Mouse (Mus musculus): ENCODE results near the gene Uba7. TPM values are rescaled to one million over a fixed set of nuclear protein-coding genes. Genes with fewer than 3 reads are reported as not detected.
A peak's percentile ranks its signal among the peaks of the same experiment; 100 is the strongest.

Uba7 gene
- total and polyA plus RNA-seq, 2 experiments from 2014 or later = 4.0 to 4.8 TPM

GRCm38 (mm10) chr9:107961881-107962280 lies 13.4 kb upstream of the Uba7 start:
- DNase-seq = peak; percentile 78
- H3K27ac ChIP-seq (ENCODE audit: low read depth, low read length) = peak overlapping the region; percentile 84
- WGBS = 30% methylated on average over 5 of the region's 5 CpGs
- H3K36me3 ChIP-seq (ENCODE audit: insufficient read depth) = peaks cover 13% of the 10 kb centered on the region
- peak overlapping the region; percentile 37 for H3K4me2 ChIP-seq (ENCODE audit: low read depth)
- H3K9me3 ChIP-seq (ENCODE audit: low read length) = no peaks in the 10 kb centered on the region
- H3K9ac ChIP-seq = peak overlapping the region; percentile 37; the same call in 1 of the 2 replicates
- no peaks in the 10 kb centered on the region for H3K27me3 ChIP-seq (ENCODE audit: insufficient read depth, low read length)
- 0 out of 2 replicates have a peak overlapping the region, but pooled peaks have one; percentile 8 for H3K4me3 ChIP-seq (ENCODE audit: low read depth, low read length)
- peak; percentile 84 for ATAC-seq
- peak; percentile 77 for TF ChIP-seq CTCF (IDR thresholded peaks at IDR 0.05; ENCODE audit: low read depth)
- peaks cover 17% of the 10 kb centered on the region for H3K4me1 ChIP-seq (ENCODE audit: insufficient read depth)

- 95% methylated on average over 9 of the region's 9 CpGs for WGBS
- no peak overlapping the region for H3K4me2 ChIP-seq (ENCODE audit: low read depth)
- DNase-seq = no peak
- peaks cover 10% of the 10 kb centered on the region for H3K36me3 ChIP-seq (ENCODE audit: insufficient read depth)
- no peak for ATAC-seq
- no peak overlapping the region for H3K4me3 ChIP-seq (ENCODE audit: low read depth, low read length)
- H3K9ac ChIP-seq = no peak overlapping the region
- no peaks in the 10 kb centered on the region for H3K9me3 ChIP-seq (ENCODE audit: low read length)
- no peak for TF ChIP-seq CTCF (IDR thresholded peaks at IDR 0.05; ENCODE audit: low read depth)
- no peak overlapping the region for H3K27ac ChIP-seq (ENCODE audit: low read depth, low read length)
- H3K27me3 ChIP-seq (ENCODE audit: insufficient read depth, low read length) = no peaks in the 10 kb centered on the region
- H3K4me1 ChIP-seq (ENCODE audit: insufficient read depth) = peaks cover 17% of the 10 kb centered on the region
Measured at GRCm38 (mm10) chr9:107962916-107963315, 12.4 kb upstream of the Uba7 start.

- Histone ChIP-seq H3K27ac (ENCODE audit: low read depth, low read length) (no peak overlapping the region), H3K9ac (no peak overlapping the region), H3K9me3 (ENCODE audit: low read length) (no peaks in the 10 kb centered on the region), H3K4me1 (ENCODE audit: insufficient read depth) (peaks cover 17% of the 10 kb centered on the region), H3K4me3 (ENCODE audit: low read depth, low read length) (no peak overlapping the region), H3K27me3 (ENCODE audit: insufficient read depth, low read length) (no peaks in the 10 kb centered on the region), H3K36me3 (ENCODE audit: insufficient read depth) (peaks cover 15% of the 10 kb centered on the region), H3K4me2 (ENCODE audit: low read depth) (no peak overlapping the region)
- DNase-seq (peak; percentile 86), ATAC-seq (peak; percentile 42)
- 27% methylated on average over 5 of the region's 5 CpGs for WGBS
- TF ChIP-seq CTCF (IDR thresholded peaks at IDR 0.05; ENCODE audit: low read depth) = peak; percentile 90
Measured at GRCm38 (mm10) chr9:107963700-107964099, 11.6 kb upstream of the Uba7 start.

- Histone ChIP-seq H3K9me3 (ENCODE audit: low read length) (no peaks in the 10 kb centered on the region), H3K36me3 (ENCODE audit: insufficient read depth) (peaks cover 14% of the 10 kb centered on the region), H3K27me3 (ENCODE audit: insufficient read depth, low read length) (no peaks in the 10 kb centered on the region), H3K27ac (ENCODE audit: low read depth, low read length) (no peak overlapping the region), H3K9ac (no peak overlapping the region), H3K4me2 (ENCODE audit: low read depth) (no peak overlapping the region), H3K4me3 (ENCODE audit: low read depth, low read length) (no peak overlapping the region), H3K4me1 (ENCODE audit: insufficient read depth) (peaks cover 17% of the 10 kb centered on the region)
- ATAC-seq (no peak), DNase-seq (no peak)
- no peak for TF ChIP-seq CTCF (IDR thresholded peaks at IDR 0.05; ENCODE audit: low read depth)
- 93% methylated on average over 9 of the region's 9 CpGs for WGBS
Measured at GRCm38 (mm10) chr9:107964681-107965080, 10.6 kb upstream of the Uba7 start.

GRCm38 (mm10) chr9:107966676-107967075 lies 8.6 kb upstream of the Uba7 start:
- WGBS = 91% methylated on average over 10 of the region's 10 CpGs
- no peak overlapping the region for H3K9ac ChIP-seq
- no peaks in the 10 kb centered on the region for H3K9me3 ChIP-seq (ENCODE audit: low read length)
- ATAC-seq (no peak), DNase-seq (no peak)
- no peak for TF ChIP-seq CTCF (IDR thresholded peaks at IDR 0.05; ENCODE audit: low read depth)
- no peak overlapping the region for H3K27ac ChIP-seq (ENCODE audit: low read depth, low read length)
- H3K4me3 ChIP-seq (ENCODE audit: low read depth, low read length) = no peak overlapping the region
- peaks cover 4% of the 10 kb centered on the region; the same call in 1 of the 2 replicates for H3K4me1 ChIP-seq (ENCODE audit: insufficient read depth)
- no peak overlapping the region for H3K4me2 ChIP-seq (ENCODE audit: low read depth)
- peaks cover 11% of the 10 kb centered on the region for H3K36me3 ChIP-seq (ENCODE audit: insufficient read depth)
- no peaks in the 10 kb centered on the region for H3K27me3 ChIP-seq (ENCODE audit: insufficient read depth, low read length)

GRCm38 (mm10) chr9:107967437-107967836 lies 7.9 kb upstream of the Uba7 start:
- DNase-seq (no peak), ATAC-seq (no peak)
- no peaks in the 10 kb centered on the region for H3K4me1 ChIP-seq (ENCODE audit: insufficient read depth)
- H3K9ac ChIP-seq = no peak overlapping the region
- no peak for TF ChIP-seq CTCF (IDR thresholded peaks at IDR 0.05; ENCODE audit: low read depth)
- H3K27ac ChIP-seq (ENCODE audit: low read depth, low read length) = no peak overlapping the region
- WGBS = 86% methylated on average over 6 of the region's 6 CpGs
- no peaks in the 10 kb centered on the region for H3K27me3 ChIP-seq (ENCODE audit: insufficient read depth, low read length)
- H3K4me2 ChIP-seq (ENCODE audit: low read depth) = no peak overlapping the region
- no peaks in the 10 kb centered on the region for H3K9me3 ChIP-seq (ENCODE audit: low read length)
- peaks cover 16% of the 10 kb centered on the region for H3K36me3 ChIP-seq (ENCODE audit: insufficient read depth)
- H3K4me3 ChIP-seq (ENCODE audit: low read depth, low read length) = no peak overlapping the region

- no peak overlapping the region for H3K9ac ChIP-seq
- DNase-seq = no peak
- H3K4me2 ChIP-seq (ENCODE audit: low read depth) = no peak overlapping the region
- ATAC-seq = no peak
- 92% methylated on average over 7 of the region's 7 CpGs for WGBS
- H3K4me3 ChIP-seq (ENCODE audit: low read depth, low read length) = no peak overlapping the region
- TF ChIP-seq CTCF (IDR thresholded peaks at IDR 0.05; ENCODE audit: low read depth) = no peak
- H3K9me3 ChIP-seq (ENCODE audit: low read length) = no peaks in the 10 kb centered on the region
- no peaks in the 10 kb centered on the region for H3K4me1 ChIP-seq (ENCODE audit: insufficient read depth)
- H3K27ac ChIP-seq (ENCODE audit: low read depth, low read length) = no peak overlapping the region
- no peaks in the 10 kb centered on the region for H3K27me3 ChIP-seq (ENCODE audit: insufficient read depth, low read length)
- H3K36me3 ChIP-seq (ENCODE audit: insufficient read depth) = peaks cover 16% of the 10 kb centered on the region; the same call in 1 of the 2 replicates
Measured at GRCm38 (mm10) chr9:107968531-107968930, 6.8 kb upstream of the Uba7 start.

All from forebrain, postnatal 0 days (tissue).